Mouse (Mus musculus): ENCODE results near the gene Cnp.

- TF ChIP-seq CTCF (IDR thresholded peaks at IDR 0.05) (no peak), EP300 (IDR thresholded peaks at IDR 0.05) (no peak)
These were observed 5.6 kb downstream of the Cnp start for GRCm38 (mm10) chr11:100580275-100580674.
